Comparison of ENCODE assay signal across 16 mouse cellular contexts in genomic region chr16:90533119-90533673, GRCm38 (mm10).
DNase-seq lines count a peak whose midpoint lies in the region; ATAC-seq and TF ChIP-seq lines count a peak whose summit lies in the region.
"Had no signal": no experiment of that assay in that cellular context is flagged by ENCODE, and none has a peak within 500 bp of the region (broad histone marks: within the 10 kb centered on the region; RNA-seq: fewer than 3 reads in every experiment).

No protein-coding gene starts in this region.

- DNase-seq in gastrocnemius, adult 2 months: peak; percentile 39
- DNase-seq in gastrocnemius, postnatal 4 days (ENCODE audit: low spot score in 2 of 2): no peak
- DNase-seq in lung, postnatal 0 days (ENCODE audit: low spot score): peak; percentile 49
- DNase-seq in lung, postnatal 4 days: no peak
- DNase-seq in forelimb bud, embryonic 11.5 days (ENCODE audit: low read depth, low spot score): peak; percentile 72
- DNase-seq in frontal cortex, postnatal 36 days (ENCODE audit: low spot score in 2 of 2): no peak
- no peak for DNase-seq in adrenal gland, postnatal 10 days
- no peak for DNase-seq in kidney, postnatal 4 days
- DNase-seq: B cell, adult 2 months; cerebellum, adult 11-12 months; gastrocnemius, postnatal 36 days; thymus, postnatal 25 days had no signal

- 0 out of 2 replicates have a peak, but pooled peaks cover 5% of the 10 kb centered on the region for H3K4me1 ChIP-seq in lung, postnatal 0 days (ENCODE audit: insufficient read depth, low read depth, low read length)
- H3K4me1 ChIP-seq: neural tube, embryonic 12.5 days; stomach, embryonic 15.5 days had no signal

- H3K27me3 ChIP-seq in lung, postnatal 0 days (replicated peaks; ENCODE audit: insufficient read depth, low read length): no peaks in the 10 kb centered on the region
- H3K27me3 ChIP-seq: neural tube, embryonic 12.5 days; stomach, embryonic 15.5 days had no signal

- no peak overlapping the region for H3K4me3 ChIP-seq in gastrocnemius, adult 2 months
- no peak overlapping the region for H3K4me3 ChIP-seq in lung, postnatal 0 days (ENCODE audit: low read depth, low read length)
- H3K4me3 ChIP-seq: neural tube, embryonic 12.5 days; stomach, embryonic 15.5 days had no signal

- H3K4me2 ChIP-seq in lung, postnatal 0 days (replicated peaks; ENCODE audit: low read depth, low read length): no peak overlapping the region
- H3K4me2 ChIP-seq: neural tube, embryonic 12.5 days; stomach, embryonic 15.5 days had no signal

- no peak overlapping the region for H3K9ac ChIP-seq in lung, postnatal 0 days (replicated peaks; ENCODE audit: low read depth)
- H3K9ac ChIP-seq: neural tube, embryonic 12.5 days; stomach, embryonic 15.5 days had no signal

- H3K9me3 ChIP-seq in lung, postnatal 0 days (ENCODE audit: low read length): no peaks in the 10 kb centered on the region
- H3K9me3 ChIP-seq: neural tube, embryonic 12.5 days; stomach, embryonic 15.5 days had no signal

- peak; percentile 40 for ATAC-seq in lung, postnatal 0 days
- ATAC-seq: forebrain, embryonic 14.5 days; hindbrain, embryonic 16.5 days had no signal

- no peaks in the 10 kb centered on the region for H3K36me3 ChIP-seq in lung, postnatal 0 days (ENCODE audit: insufficient read depth, low read length)
- H3K36me3 ChIP-seq: neural tube, embryonic 12.5 days; stomach, embryonic 15.5 days had no signal

- 61% methylated on average over 10 of the region's 10 CpGs for WGBS in lung, postnatal 0 days

- no peak for TF ChIP-seq CTCF in gastrocnemius, adult 2 months (IDR thresholded peaks at IDR 0.05)
- TF ChIP-seq CTCF in lung, postnatal 0 days (IDR thresholded peaks at IDR 0.05): no peak

- H3K27ac ChIP-seq in gastrocnemius, adult 2 months: peak overlapping the region; percentile 58
- H3K27ac ChIP-seq in lung, postnatal 0 days (ENCODE audit: low read length): no peak overlapping the region
- H3K27ac ChIP-seq: neural tube, embryonic 12.5 days; stomach, embryonic 15.5 days had no signal

- intact Hi-C loops in gastrocnemius, adult 2 months (cut with DNase I): no loop called here

- no peak for TF ChIP-seq EP300 in lung, postnatal 0 days (IDR thresholded peaks at IDR 0.05)

Comparison
In these comparisons a context has a peak if more than half of its experiments do, and no peak if none do; other contexts are left out.
1. DNase-seq: peak in gastrocnemius, adult 2 months (single experiment), lung, postnatal 0 days (single experiment) and forelimb bud, embryonic 11.5 days (single experiment); none in gastrocnemius, postnatal 4 days (0 of 2), lung, postnatal 4 days (0 of 2), frontal cortex, postnatal 36 days (0 of 2), adrenal gland, postnatal 10 days (single experiment) and kidney, postnatal 4 days (0 of 2).